ENCODE assay signal across 22 mouse cellular contexts in the genomic region with DNA sequence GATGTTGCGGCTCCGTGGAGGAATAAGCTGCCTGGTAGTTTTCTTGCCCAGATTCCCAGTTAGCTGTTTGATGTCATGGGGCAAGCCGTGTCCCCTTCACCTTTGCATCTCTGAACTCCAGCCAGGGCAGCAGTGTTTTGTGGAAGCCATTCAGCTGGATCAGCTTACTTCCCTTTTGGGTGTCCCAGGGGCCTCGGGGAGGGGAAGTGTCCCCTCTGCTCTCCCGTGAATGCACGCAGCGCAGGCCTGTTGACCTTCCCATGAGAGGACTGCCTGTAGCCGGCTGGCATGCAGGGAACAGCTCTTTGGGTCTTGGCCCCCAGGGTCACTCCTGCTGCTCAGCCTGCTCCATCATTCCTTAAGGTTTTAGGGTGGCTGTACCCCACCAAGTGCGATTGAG. TPM values are rescaled to one million over a fixed set of nuclear protein-coding genes. Genes with fewer than 3 reads are reported as not detected.
DNase-seq lines count a peak whose midpoint lies in the region; ATAC-seq and TF ChIP-seq lines count a peak whose summit lies in the region.
"Had no signal": no experiment of that assay in that cellular context is flagged by ENCODE, and none has a peak within 500 bp of the region (broad histone marks: within the 10 kb centered on the region; RNA-seq: fewer than 3 reads in every experiment).

No protein-coding gene starts in this region.

- no peak for TF ChIP-seq RAD21 in CH12.LX (IDR thresholded peaks at IDR 0.05; ENCODE audit: low read depth, low read length)

- no peaks in the 10 kb centered on the region for H3K4me1 ChIP-seq in kidney, adult 2 months (ENCODE audit: control insufficient read depth, insufficient read depth, low read length)
- H3K4me1 ChIP-seq in kidney, embryonic 14.5 days (ENCODE audit: control insufficient read depth, insufficient read depth, low read length) = no peaks in the 10 kb centered on the region
- H3K4me1 ChIP-seq in CH12.LX (ENCODE audit: control insufficient read depth in 1 of 2, insufficient read depth in 2 of 2) = peaks cover 54 to 90% of the 10 kb centered on the region in 2 experiments

- H3K9ac ChIP-seq in kidney, embryonic 14.5 days (ENCODE audit: low read depth, low read length) = no peak overlapping the region
- H3K9ac ChIP-seq in CH12.LX (ENCODE audit: insufficient read depth, low read depth) = peak overlapping the region; percentile 32; the same call in 1 of the 2 replicates
- H3K9ac ChIP-seq: forebrain, postnatal 0 days had no signal

- peaks cover 37% of the 10 kb centered on the region for H3K79me2 ChIP-seq in CH12.LX (replicated peaks; ENCODE audit: control insufficient read depth, extremely low read depth, insufficient read depth, poor library complexity, severe bottlenecking)

- dilution Hi-C loops in CH12.LX (cut with MboI; ENCODE audit: extremely low pct_ligation_motif_present, extremely low pct_unique_long_range_greater_than_20kb, low sequenced_read_pairs) = no loop called here

- no peaks in the 10 kb centered on the region for H3K9me3 ChIP-seq in kidney, embryonic 14.5 days (ENCODE audit: control insufficient read depth, low read length)
- H3K9me3 ChIP-seq in CH12.LX (replicated peaks; ENCODE audit: low read length) = no peaks in the 10 kb centered on the region

- TF ChIP-seq EP300 in CH12.LX (IDR thresholded peaks at IDR 0.05; ENCODE audit: low read length) = peak; percentile 75; the same call in 1 of the 2 replicates

- H3K27ac ChIP-seq in kidney, adult 2 months (ENCODE audit: insufficient read depth, low read depth, low read length) = no peak overlapping the region
- H3K27ac ChIP-seq in kidney, embryonic 14.5 days (ENCODE audit: low read depth, low read length) = no peak overlapping the region
- peak overlapping the region; percentile 96 for H3K27ac ChIP-seq in CH12.LX (ENCODE audit: insufficient read depth, low read depth)

- no peak for TF ChIP-seq CTCF in kidney, adult 2 months (conservative IDR thresholded peaks at IDR 0.05; ENCODE audit: insufficient read depth, insufficient read length, low read depth, low read length)
- no peak for TF ChIP-seq CTCF in CH12.LX (conservative IDR thresholded peaks at IDR 0.05 in 1 of 2, IDR thresholded peaks at IDR 0.05 in 1 of 2; ENCODE audit: low read depth in 2 of 2, low read length in 2 of 2)

- 50% methylated on average over 9 of the region's 9 CpGs for WGBS in kidney, adult 2 months
- WGBS in kidney, embryonic 14.5 days = 47% methylated on average over 9 of the region's 9 CpGs

- in situ Hi-C loops in CH12.LX (cut with MboI; ENCODE audit: low pct_ligation_motif_present, low pct_unique_long_range_greater_than_20kb, low sequenced_read_pairs) = loop anchor here (5.0 kb wide), 1 partner anchor 87 kb away; no protein-coding TSS in a partner anchor

- no peak overlapping the region for H3K4me2 ChIP-seq in kidney, embryonic 14.5 days (replicated peaks; ENCODE audit: low read depth, low read length)
- peak overlapping the region; percentile 68 for H3K4me2 ChIP-seq in CH12.LX (ENCODE audit: insufficient read depth, low read depth, poor library complexity, severe bottlenecking)

- H3K27me3 ChIP-seq in kidney, adult 2 months (replicated peaks; ENCODE audit: control insufficient read depth, insufficient read depth, low read length) = no peaks in the 10 kb centered on the region
- no peaks in the 10 kb centered on the region for H3K27me3 ChIP-seq in kidney, embryonic 14.5 days (ENCODE audit: control insufficient read depth, insufficient read depth, low read length)
- no peaks in the 10 kb centered on the region for H3K27me3 ChIP-seq in CH12.LX (replicated peaks)

- DNase-seq in kidney, adult 2 months = peak; percentile 7
- peak; percentile 78 for DNase-seq in CH12.LX (ENCODE audit: extremely low read depth)
- DNase-seq in lung, postnatal 25 days (ENCODE audit: low spot score) = peak; percentile 37
- peak; percentile 60 to 71 for DNase-seq in spleen, adult 18-20 months
- DNase-seq in frontal cortex, postnatal 10 days (ENCODE audit: low spot score in 2 of 2) = no peak
- no peak for DNase-seq in thymus, postnatal 10 days (ENCODE audit: low spot score in 2 of 2)
- DNase-seq in urinary bladder, adult 2 months (ENCODE audit: low spot score) = no peak
- DNase-seq: cerebellum, adult 9-11 months; forebrain, postnatal 0 days; kidney, adult 9 months; right cerebral cortex, postnatal 25 days had no signal

- TF ChIP-seq POLR2A in kidney, adult 2 months (IDR thresholded peaks at IDR 0.05; ENCODE audit: low read depth, low read length) = no peak
- peak; percentile 26; the same call in 1 of the 2 replicates for TF ChIP-seq POLR2A in CH12.LX (IDR thresholded peaks at IDR 0.05; ENCODE audit: low read depth, low read length)

- H3K36me3 ChIP-seq in kidney, adult 2 months (ENCODE audit: control insufficient read depth, insufficient read depth, low read length) = no peaks in the 10 kb centered on the region
- H3K36me3 ChIP-seq in kidney, embryonic 14.5 days (ENCODE audit: control insufficient read depth, insufficient read depth, low read length) = no peaks in the 10 kb centered on the region
- H3K36me3 ChIP-seq in CH12.LX (replicated peaks in 1 of 2; ENCODE audit: control insufficient read depth in 1 of 2, insufficient read depth in 1 of 2, low read length in 1 of 2) = peaks cover 0 to 42% of the 10 kb centered on the region in 2 experiments

- no peak overlapping the region for H3K4me3 ChIP-seq in kidney, adult 2 months (ENCODE audit: insufficient read depth, low read depth, low read length)
- H3K4me3 ChIP-seq in kidney, embryonic 14.5 days (ENCODE audit: low read length) = no peak overlapping the region
- H3K4me3 ChIP-seq in CH12.LX (replicated peaks in 1 of 3; ENCODE audit: low read depth in 2 of 3, low read length in 2 of 3, poor library complexity in 1 of 3) = peak overlapping the region in 1 of 3 experiments; percentile 12
- H3K4me3 ChIP-seq: erythroblast, embryonic 14.5 days; megakaryocyte, embryonic 14.5 days; myocyte had no signal

- no peak for ATAC-seq in kidney, embryonic 14.5 days (ENCODE audit: low FRiP score, low TSS enrichment)
- ATAC-seq: forebrain, postnatal 0 days; hindbrain, embryonic 16.5 days had no signal

TF ChIP-seq in CH12.LX, 34 proteins besides CTCF, POLR2A, EP300 and RAD21:
- TF ChIP-seq UBTF (IDR thresholded peaks at IDR 0.05; ENCODE audit: low read depth, low read length) (peak; percentile 72; the same call in 1 of the 2 replicates), MYC (IDR thresholded peaks at IDR 0.05; ENCODE audit: low read depth, low read length) (no peak), MAZ (IDR thresholded peaks at IDR 0.05; ENCODE audit: low read depth, low read length) (0 out of 2 replicates have a peak, but pooled peaks have one; percentile 22), ETS1 (conservative IDR thresholded peaks at IDR 0.05; ENCODE audit: low read depth, low read length) (peak; percentile 81), NELFE (IDR thresholded peaks at IDR 0.05; ENCODE audit: low read depth, low read length) (no peak), ELF1 (IDR thresholded peaks at IDR 0.05; ENCODE audit: low read depth, low read length) (peak; percentile 26; the same call in 1 of the 2 replicates), IRF4 (IDR thresholded peaks at IDR 0.05; ENCODE audit: low read depth, low read length) (peak; percentile 70), NRF1 (IDR thresholded peaks at IDR 0.05; ENCODE audit: low read depth, low read length) (peak; percentile 42; the same call in 1 of the 2 replicates), ZNF384 (IDR thresholded peaks at IDR 0.05; ENCODE audit: low read depth, low read length) (no peak), ZC3H11A (IDR thresholded peaks at IDR 0.05; ENCODE audit: low read depth, low read length) (no peak), MEF2A (IDR thresholded peaks at IDR 0.05; ENCODE audit: borderline replicate concordance, low read depth, low read length) (peak; percentile 70; the same call in 1 of the 2 replicates), MXI1 (IDR thresholded peaks at IDR 0.05; ENCODE audit: low read depth, low read length) (peak; percentile 18; the same call in 1 of the 2 replicates), JUN (IDR thresholded peaks at IDR 0.05; ENCODE audit: insufficient read depth, low read depth, low read length) (no peak), CHD2 (IDR thresholded peaks at IDR 0.05; ENCODE audit: low read length) (peak; percentile 32; the same call in 1 of the 2 replicates), BHLHE40 (IDR thresholded peaks at IDR 0.05; ENCODE audit: low read depth, low read length) (peak; percentile 84), ZKSCAN1 (IDR thresholded peaks at IDR 0.05; ENCODE audit: borderline replicate concordance, low read depth, low read length) (no peak), ZMIZ1 (IDR thresholded peaks at IDR 0.05; ENCODE audit: low read depth, low read length) (0 out of 2 replicates have a peak, but pooled peaks have one; percentile 21), KAT2A (IDR thresholded peaks at IDR 0.05; ENCODE audit: insufficient replicate concordance, low read length) (no peak), CHD1 (IDR thresholded peaks at IDR 0.05; ENCODE audit: low read depth, low read length) (no peak), TCF12 (IDR thresholded peaks at IDR 0.05; ENCODE audit: low read depth, low read length) (peak; percentile 62), RCOR1 (conservative IDR thresholded peaks at IDR 0.05; ENCODE audit: low read depth, low read length) (peak; percentile 7; the same call in 1 of the 2 replicates)

RNA-seq across cellular contexts. Expression of a gene that starts 10.7 kb away (rescaled TPM):
- not detected in 2 replicates for polyA plus RNA-seq in kidney, adult 2 months (2012; rRNA removed)
- not detected in 2 replicates for polyA plus RNA-seq in kidney, embryonic 14.5 days (2014; fragmentation: Nextera tagmentation; extraction: Ambion mirVana)
- total RNA-seq in CH12.LX (2012; rRNA removed) (not detected in 2 replicates), CH12.LX (2014; rRNA removed) (not detected in 2 replicates)
- 22.0 TPM in 1 of 2 replicates, not detected in the other for polyA plus RNA-seq in CH12.LX (2012; ENCODE audit: insufficient read length, low read depth)
- polyA plus RNA-seq in urinary bladder, adult 2 months (2012; rRNA removed) = not detected in 2 replicates
- total RNA-seq: forebrain, postnatal 0 days; heart, adult 18-20 months; layer of hippocampus, adult 8-10 months; left cerebral cortex, postnatal 14 days; liver, adult 2 months had no signal
- polyA plus RNA-seq: erythroblast, embryonic 14.5 days; forebrain, postnatal 0 days; heart, embryonic 16.5 days; hindbrain, embryonic 16.5 days; liver, adult 2 months; myocyte; testis, adult 2 months had no signal

Comparison
In these comparisons a context has a peak if more than half of its experiments do, and no peak if none do; other contexts are left out.
1. DNase-seq: peak in kidney, adult 2 months (single experiment), CH12.LX (single experiment), lung, postnatal 25 days (single experiment) and spleen, adult 18-20 months (2 of 2); none in frontal cortex, postnatal 10 days (0 of 2), thymus, postnatal 10 days (0 of 2) and urinary bladder, adult 2 months (single experiment).